Mouse (Mus musculus): ENCODE data around the gene Tor2a.

GRCm38 (mm10) chr2:32772626-32773279 lies 15.7 kb downstream of the Tor2a start:
- TF ChIP-seq CTCF (IDR thresholded peaks at IDR 0.05; ENCODE audit: control insufficient read depth, insufficient read depth, insufficient read length), result no peak
- no peak for TF ChIP-seq USF1 (IDR thresholded peaks at IDR 0.05; ENCODE audit: low read depth)
- no peak for TF ChIP-seq CEBPB (IDR thresholded peaks at IDR 0.05; ENCODE audit: low read depth)
- TF ChIP-seq MAX (IDR thresholded peaks at IDR 0.05), result no peak
- no peak for TF ChIP-seq MYOG (IDR thresholded peaks at IDR 0.05; ENCODE audit: control insufficient read depth, extremely low read depth, insufficient read length)
